Mouse (Mus musculus) liver, postnatal 0 days (tissue): ENCODE measurements around the gene Thnsl2. TPM values are rescaled to one million over a fixed set of nuclear protein-coding genes. Genes with fewer than 3 reads are reported as not detected.

Experiments used
- ATAC-seq: fragments of 200-750 bp; cut with Nextera tagmentation; 2 replicates; pipeline ENCODE4 v1.8.0; 2017; ENCODE audit warnings: mild to moderate bottlenecking, moderate library complexity
- DNase-seq: peaks from one replicate; pipeline ENCODE4 v3.0.0-alpha.2; 2016
- H3K27ac ChIP-seq: fragments of 300-500 bp; sonication (generic); 2 replicates; pipeline ENCODE4 v1.5.1; 2014; ENCODE audit warnings: antibody characterized with exemption, moderate library complexity, mild to moderate bottlenecking, low read depth
- H3K27me3 ChIP-seq: fragments of 300-500 bp; sonication (generic); 2 replicates; pipeline ENCODE4 v1.6.1; 2014; ENCODE audit warnings: low read length, control low read depth, mixed read lengths; ENCODE audit not compliant: insufficient read depth
- H3K36me3 ChIP-seq: fragments of 300-500 bp; sonication (generic); replicated peaks from 2 replicates; pipeline ENCODE4 v1.6.1; 2014; ENCODE audit warnings: mild to moderate bottlenecking, control low read depth, low read length, moderate library complexity, mixed read lengths; ENCODE audit not compliant: insufficient read depth
- H3K4me1 ChIP-seq: fragments of 300-500 bp; sonication (generic); 2 replicates; pipeline ENCODE4 v1.6.1; 2014; ENCODE audit warnings: antibody characterized with exemption, mild to moderate bottlenecking, control low read depth; ENCODE audit not compliant: insufficient read depth
- H3K4me2 ChIP-seq: fragments of 300-500 bp; sonication (generic); 2 replicates; pipeline ENCODE4 v1.6.1; 2014; ENCODE audit warnings: low read depth, mild to moderate bottlenecking, low read length, moderate library complexity, mixed read lengths
- H3K4me3 ChIP-seq: fragments of 300-500 bp; sonication (generic); 2 replicates; pipeline ENCODE4 v1.5.1; 2014; ENCODE audit warnings: low read depth, low read length
- H3K9ac ChIP-seq: fragments of 300-500 bp; sonication (generic); replicated peaks from 2 replicates; pipeline ENCODE4 v1.6.1; 2014; ENCODE audit warnings: mild to moderate bottlenecking, moderate library complexity
- H3K9me3 ChIP-seq: fragments of 300-500 bp; sonication (generic); 2 replicates; pipeline ENCODE4 v1.6.1; 2016; ENCODE audit warnings: mild to moderate bottlenecking, control low read depth, low read length, mixed read lengths
- CTCF ChIP-seq: sonication (generic); IDR thresholded peaks from 2 replicates; pipeline ENCODE4 v1.5.1; 2016; ENCODE audit warnings: antibody characterized with exemption, low read depth
- EP300 ChIP-seq: IDR thresholded peaks from 2 replicates; pipeline ENCODE4 v1.6.1; 2016; ENCODE audit warnings: antibody characterized with exemption, low read depth, mild to moderate bottlenecking
- WGBS: fragments of 180-500 bp; shearing (Covaris S2); extraction: QIAGEN DNeasy Blood & Tissue Kit; methylation state at CpG from one replicate; pipeline ENCODE4 v1.1.7; 2014; ENCODE audit not compliant: insufficient replicate concordance; 5-methylcytosine and 5-hydroxymethylcytosine counted together
- polyA plus RNA-seq: library from polyadenylated mRNA; unstranded; fragments of >200 nt; fragmentation: Nextera tagmentation; extraction: Ambion mirVana; gene quantifications from 2 replicates; pipeline ENCODE4 v1.2.1, GENCODE M21; 2015

Gene Thnsl2
- polyA plus RNA-seq, 1 experiment from 2014 or later = 35.4 TPM

DNA sequence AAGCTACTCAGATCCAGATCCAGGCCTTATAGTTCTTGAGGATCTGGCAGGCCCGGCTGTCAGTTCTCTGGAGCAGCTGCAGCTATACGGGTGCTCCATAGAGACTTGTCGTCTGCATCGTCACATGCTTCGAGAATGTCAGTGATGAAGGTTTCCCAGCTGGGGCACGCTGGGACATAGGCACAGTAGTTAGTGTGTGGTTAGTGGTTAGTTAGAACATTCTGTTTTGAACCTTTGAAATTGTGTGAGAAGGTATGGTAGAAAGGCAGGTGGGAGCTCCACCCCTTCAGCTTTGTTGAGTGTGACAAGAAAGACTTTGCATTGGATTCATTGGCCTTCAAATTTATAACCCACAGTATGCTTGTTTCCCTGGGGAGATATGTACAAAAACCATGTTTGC is 10.6 kb upstream of the Thnsl2 start:
- no peaks in the 10 kb centered on the region for H3K9me3 ChIP-seq
- peaks cover 4% of the 10 kb centered on the region; the same call in 1 of the 2 replicates for H3K4me1 ChIP-seq
- H3K9ac ChIP-seq = no peak overlapping the region
- H3K27me3 ChIP-seq = no peaks in the 10 kb centered on the region
- H3K27ac ChIP-seq = no peak overlapping the region
- DNase-seq (no peak), ATAC-seq (no peak)
- no peaks in the 10 kb centered on the region for H3K36me3 ChIP-seq
- H3K4me3 ChIP-seq = no peak overlapping the region
- no peak for TF ChIP-seq CTCF
- TF ChIP-seq EP300 = no peak
- no peak overlapping the region for H3K4me2 ChIP-seq
- WGBS = 83% methylated on average over 6 of the region's 6 CpGs

DNA sequence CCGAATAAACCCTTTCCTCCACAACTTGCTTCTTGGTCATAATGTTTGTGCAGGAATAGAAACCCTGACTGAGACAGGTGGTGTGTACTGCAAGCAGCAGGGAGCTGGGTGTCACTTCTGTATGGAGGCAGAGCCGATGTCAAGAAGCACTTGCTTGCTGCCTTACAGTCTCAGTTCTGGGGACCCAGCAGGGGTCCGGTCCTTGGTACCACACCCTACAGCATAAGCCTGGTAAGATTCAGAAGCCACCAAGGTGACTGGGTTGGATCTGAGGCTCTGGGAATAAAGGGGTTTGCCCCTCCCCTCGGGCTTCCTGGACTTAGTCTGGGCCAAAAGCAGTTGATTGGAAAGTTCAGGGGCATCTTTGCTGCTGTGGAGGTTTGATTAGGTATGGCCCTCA is 9.2 kb upstream of the Thnsl2 start:
- H3K4me2 ChIP-seq = no peak overlapping the region
- 72% methylated on average over 4 of the region's 4 CpGs for WGBS
- H3K9ac ChIP-seq = no peak overlapping the region
- H3K4me3 ChIP-seq = no peak overlapping the region
- no peak overlapping the region for H3K27ac ChIP-seq
- H3K27me3 ChIP-seq = no peaks in the 10 kb centered on the region
- DNase-seq = no peak
- peaks cover 4% of the 10 kb centered on the region; the same call in 1 of the 2 replicates for H3K4me1 ChIP-seq
- TF ChIP-seq EP300 (no peak), CTCF (no peak)
- H3K36me3 ChIP-seq = no peaks in the 10 kb centered on the region
- no peak for ATAC-seq
- H3K9me3 ChIP-seq = no peaks in the 10 kb centered on the region

DNA sequence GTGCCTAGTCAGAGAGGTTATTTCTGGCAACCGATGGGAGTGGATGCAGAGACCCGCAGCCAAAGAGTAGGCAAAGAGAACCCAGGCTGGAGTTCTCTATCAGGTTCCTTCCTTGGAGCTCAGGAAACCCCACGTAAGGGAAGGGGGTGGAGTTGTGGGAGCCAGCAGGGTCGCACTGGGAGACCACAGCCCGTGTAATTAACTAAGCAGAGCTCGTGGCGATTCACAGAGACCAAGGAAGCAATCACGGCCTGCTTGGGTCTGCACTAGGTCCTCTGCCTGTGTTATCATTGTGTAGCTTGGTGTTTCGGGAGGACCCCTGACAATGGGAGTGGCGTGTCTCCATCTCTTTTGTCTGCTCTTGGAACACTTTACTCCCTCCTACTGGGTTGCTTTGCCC is 6.9 kb upstream of the Thnsl2 start:
- ATAC-seq = no peak
- H3K4me3 ChIP-seq = no peak overlapping the region
- no peak for TF ChIP-seq EP300
- no peak for TF ChIP-seq CTCF
- no peaks in the 10 kb centered on the region for H3K9me3 ChIP-seq
- no peaks in the 10 kb centered on the region for H3K36me3 ChIP-seq
- peaks cover 5% of the 10 kb centered on the region; the same call in 1 of the 2 replicates for H3K4me1 ChIP-seq
- no peak for DNase-seq
- H3K9ac ChIP-seq = no peak overlapping the region
- H3K4me2 ChIP-seq = no peak overlapping the region
- no peak overlapping the region for H3K27ac ChIP-seq
- 46% methylated on average over 10 of the region's 10 CpGs for WGBS
- H3K27me3 ChIP-seq = no peaks in the 10 kb centered on the region

DNA sequence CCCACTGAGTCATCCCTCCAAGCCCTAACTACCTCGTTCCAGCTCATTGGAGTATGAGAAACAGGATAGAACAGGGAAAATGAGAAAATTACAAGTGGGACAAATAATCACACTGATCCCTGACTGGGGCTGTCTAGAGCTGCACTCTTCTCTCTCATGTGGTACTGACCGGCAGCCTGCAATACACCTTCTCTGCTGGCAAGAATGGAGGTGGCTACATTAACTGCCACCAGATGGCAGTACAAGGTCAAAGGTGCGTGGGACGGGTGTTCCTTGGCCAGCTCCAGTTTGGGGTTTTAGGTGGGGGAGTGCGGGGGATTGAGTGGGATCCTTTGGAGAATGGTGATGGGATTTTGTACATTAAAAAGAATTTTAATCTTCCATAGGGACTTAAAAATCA is 5.3 kb upstream of the Thnsl2 start:
- no peak overlapping the region for H3K4me3 ChIP-seq
- TF ChIP-seq EP300 (no peak), CTCF (peak; percentile 86)
- H3K9ac ChIP-seq = no peak overlapping the region
- H3K9me3 ChIP-seq = no peaks in the 10 kb centered on the region
- H3K4me2 ChIP-seq = no peak overlapping the region
- no peaks in the 10 kb centered on the region for H3K27me3 ChIP-seq
- ATAC-seq (peak; percentile 71), DNase-seq (peak; percentile 60)
- WGBS = 13% methylated on average over 5 of the region's 5 CpGs
- H3K4me1 ChIP-seq = peaks cover 9% of the 10 kb centered on the region; the same call in 1 of the 2 replicates
- H3K36me3 ChIP-seq = no peaks in the 10 kb centered on the region
- no peak overlapping the region for H3K27ac ChIP-seq

DNA sequence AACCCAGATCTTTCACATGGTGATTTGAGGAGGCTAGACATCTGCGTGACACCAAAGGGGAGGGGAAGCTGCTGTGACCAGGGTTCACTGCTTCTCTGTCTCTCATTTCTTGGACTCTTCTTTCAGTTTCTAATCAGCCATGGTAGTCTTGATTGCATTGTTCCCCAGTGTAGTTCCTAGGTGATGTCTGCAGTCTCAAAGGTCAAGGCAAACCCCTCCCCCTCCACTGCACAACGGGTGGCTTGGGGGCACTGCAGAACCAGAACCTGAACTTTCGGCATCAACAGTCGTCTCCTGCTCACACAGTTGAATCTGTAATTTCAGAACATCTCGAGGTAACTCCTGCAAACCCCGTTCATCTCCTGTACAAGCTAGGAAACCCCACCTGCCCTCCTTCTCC is 4.1 kb upstream of the Thnsl2 start:
- Histone ChIP-seq H3K36me3 (no peaks in the 10 kb centered on the region), H3K9me3 (no peaks in the 10 kb centered on the region), H3K9ac (no peak overlapping the region), H3K27ac (no peak overlapping the region), H3K27me3 (no peaks in the 10 kb centered on the region), H3K4me1 (peaks cover 12% of the 10 kb centered on the region; the same call in 1 of the 2 replicates), H3K4me3 (no peak overlapping the region), H3K4me2 (no peak overlapping the region)
- no peak for ATAC-seq
- no peak for DNase-seq
- TF ChIP-seq EP300 (no peak), CTCF (no peak)
- 45% methylated on average over 6 of the region's 6 CpGs for WGBS

DNA sequence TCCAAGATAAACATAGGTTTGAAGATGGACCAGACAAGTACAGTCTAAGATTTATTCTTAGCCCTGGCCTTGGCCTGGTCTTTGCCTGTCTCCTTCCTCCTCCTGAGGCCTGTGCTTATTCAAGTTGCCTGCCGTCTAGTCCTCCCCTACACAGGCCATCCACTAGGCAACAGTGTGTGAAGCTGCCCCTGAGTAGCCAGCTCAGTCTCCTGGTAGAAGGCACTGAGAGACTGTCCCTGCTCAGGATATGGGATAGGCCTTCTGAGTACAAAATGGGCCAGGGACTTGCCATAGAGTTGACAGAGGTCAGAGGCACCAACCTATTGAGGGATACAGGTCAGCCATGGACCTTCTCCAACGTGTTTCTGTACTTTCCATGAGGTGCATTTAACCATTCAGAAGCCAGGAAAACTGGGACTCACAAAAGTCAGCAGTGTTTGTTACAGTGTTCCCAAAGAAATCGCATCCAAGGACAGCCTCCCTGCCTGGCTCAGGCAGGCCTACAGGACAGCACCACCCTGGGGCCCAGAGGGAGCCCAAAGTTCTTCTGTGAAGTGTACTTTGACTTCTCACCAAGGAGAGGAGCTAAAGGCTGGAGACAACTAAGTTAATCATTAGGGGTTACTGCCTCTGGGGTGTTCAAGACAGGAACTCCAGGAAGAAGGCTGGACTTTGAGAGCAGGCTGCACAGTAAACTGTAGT is 1.2 kb upstream of the Thnsl2 start:
- no peak for TF ChIP-seq CTCF
- no peak for TF ChIP-seq EP300
- H3K4me2 ChIP-seq = no peak overlapping the region
- 0 out of 2 replicates have a peak overlapping the region, but pooled peaks have one; percentile 9 for H3K9ac ChIP-seq
- H3K36me3 ChIP-seq = no peaks in the 10 kb centered on the region
- peak overlapping the region; percentile 9; the same call in 1 of the 2 replicates for H3K27ac ChIP-seq
- ATAC-seq (no peak), DNase-seq (no peak)
- WGBS = 50% methylated on average over 3 of the region's 3 CpGs
- H3K27me3 ChIP-seq = no peaks in the 10 kb centered on the region
- H3K4me3 ChIP-seq = no peak overlapping the region
- H3K4me1 ChIP-seq = peaks cover 14% of the 10 kb centered on the region; the same call in 1 of the 2 replicates
- peaks cover 1% of the 10 kb centered on the region; the same call in 1 of the 2 replicates for H3K9me3 ChIP-seq
